Mouse (Mus musculus): ENCODE data around the gene Vmn1r124.
"Not testable (repeated sequence)": the region's sequence is repeated elsewhere in the genome, so short reads cannot be mapped to it uniquely, and the experiment has no call there.

The Vmn1r124 gene

DNA sequence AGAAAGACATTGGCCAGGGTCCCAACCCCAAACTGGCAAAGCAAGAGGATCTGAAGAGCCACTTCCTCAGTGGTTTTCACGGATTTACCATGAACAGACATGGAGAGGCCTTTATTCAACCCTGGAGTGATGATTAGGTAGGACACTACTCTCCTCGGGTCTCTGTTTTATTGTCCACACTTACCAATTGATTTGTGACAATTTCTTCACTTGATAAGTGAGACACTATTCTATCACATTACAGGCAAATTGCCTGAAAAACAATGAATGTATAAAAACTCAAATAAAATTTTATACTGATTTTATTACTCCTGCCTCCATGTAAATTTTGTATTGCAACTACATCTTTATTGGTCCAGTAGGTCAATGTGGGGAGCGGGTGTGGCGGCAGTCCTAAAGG lies at the start of gene Vmn1r124:
Gene Vmn1r124, minus strand, starts transcription at position 101 of the 400 bp plus-strand sequence.
- not testable (repeated sequence) for DNase-seq (ENCODE audit: low spot score)

GRCm38 (mm10) chr7:21301367-21301766 lies 41.0 kb upstream of the Vmn1r124 start, which contains the start of gene Vmn1r126:
Gene Vmn1r126, minus strand, starts transcription at chr7:21301467.
- not testable (repeated sequence) for DNase-seq (ENCODE audit: low spot score)

DNA sequence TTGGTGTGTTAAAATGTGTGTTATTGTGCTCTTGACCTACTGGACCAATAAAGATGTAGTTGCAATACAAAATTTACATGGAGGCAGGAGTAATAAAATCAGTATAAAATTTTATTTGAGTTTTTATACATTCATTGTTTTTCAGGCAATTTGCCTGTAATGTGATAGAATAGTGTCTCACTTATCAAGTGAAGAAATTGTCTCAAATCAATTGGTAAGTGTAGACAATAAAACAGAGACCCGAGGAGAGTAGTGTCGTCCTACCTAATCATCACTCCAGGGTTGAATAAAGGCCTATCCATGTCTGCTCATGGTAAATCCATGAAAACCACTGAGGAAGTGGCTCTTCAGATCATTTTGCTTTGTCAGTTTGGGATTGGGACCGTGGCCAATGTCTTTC lies 11.5 kb upstream of the Vmn1r124 start, which contains the start of gene Vmn1r125:
Gene Vmn1r125, plus strand, starts transcription at position 301 of the 400 bp plus-strand sequence.
- DNase-seq (ENCODE audit: low spot score): not testable (repeated sequence)
